Mouse (Mus musculus) midbrain, postnatal 0 days (tissue): ENCODE data around the gene Rnf133. TPM values are rescaled to one million over a fixed set of nuclear protein-coding genes. Genes with fewer than 3 reads are reported as not detected.
A peak's percentile ranks its signal among the peaks of the same experiment; 100 is the strongest.

ENCODE experiments used
- ATAC-seq: fragments of 200-750 bp; cut with Nextera tagmentation; 2 replicates; pipeline ENCODE4 v1.8.0; 2017; ENCODE audit warnings: moderate number of reproducible peaks, mild to moderate bottlenecking, moderate TSS enrichment, moderate library complexity; ENCODE audit not compliant: low FRiP score
- DNase-seq: peaks from one replicate; pipeline ENCODE4 v3.0.0-alpha.2; 2015; ENCODE audit warnings: low spot score
- H3K27ac ChIP-seq: fragments of 300-500 bp; sonication (generic); 2 replicates; pipeline ENCODE4 v1.5.1; 2014; ENCODE audit warnings: low read depth, mild to moderate bottlenecking, low read length, mixed read lengths
- H3K27me3 ChIP-seq: fragments of 300-500 bp; sonication (generic); 2 replicates; pipeline ENCODE4 v1.6.1; 2014; ENCODE audit warnings: low read length, control low read depth, mixed read lengths; ENCODE audit not compliant: insufficient read depth
- H3K36me3 ChIP-seq: fragments of 300-500 bp; sonication (generic); 2 replicates; pipeline ENCODE4 v1.6.1; 2014; ENCODE audit warnings: low read length, control low read depth, mixed read lengths; ENCODE audit not compliant: insufficient read depth
- H3K4me1 ChIP-seq: fragments of 300-500 bp; sonication (generic); 2 replicates; pipeline ENCODE4 v1.6.1; 2014; ENCODE audit warnings: mild to moderate bottlenecking, control low read depth, antibody characterized with exemption, low read length, mixed read lengths; ENCODE audit not compliant: insufficient read depth
- H3K4me2 ChIP-seq: fragments of 300-500 bp; sonication (generic); 2 replicates; pipeline ENCODE4 v1.6.1; 2014; ENCODE audit warnings: low read depth, mild to moderate bottlenecking, low read length, mixed read lengths; ENCODE audit not compliant: poor library complexity, severe bottlenecking
- H3K4me3 ChIP-seq: fragments of 300-500 bp; sonication (generic); 2 replicates; pipeline ENCODE4 v1.5.1; 2014; ENCODE audit warnings: low read depth, mild to moderate bottlenecking, low read length, moderate library complexity
- H3K9ac ChIP-seq: fragments of 300-500 bp; sonication (generic); replicated peaks from 2 replicates; pipeline ENCODE4 v1.6.1; 2014; ENCODE audit warnings: mild to moderate bottlenecking, low read length, moderate library complexity, mixed read lengths; ENCODE audit not compliant: poor library complexity, severe bottlenecking
- H3K9me3 ChIP-seq: fragments of 300-500 bp; sonication (generic); 2 replicates; pipeline ENCODE4 v1.6.1; 2016; ENCODE audit warnings: low read length, control low read depth
- CTCF ChIP-seq: IDR thresholded peaks from 2 replicates; pipeline ENCODE4 v1.5.1; 2016; ENCODE audit warnings: antibody characterized with exemption, mild to moderate bottlenecking
- WGBS: fragments of 180-500 bp; shearing (Covaris S2); extraction: QIAGEN DNeasy Blood & Tissue Kit; methylation state at CpG from one replicate; pipeline ENCODE4 v1.1.7; 2014; 5-methylcytosine and 5-hydroxymethylcytosine counted together
- polyA plus RNA-seq: library from polyadenylated mRNA; unstranded; fragments of >200 nt; fragmentation: Nextera tagmentation; extraction: Ambion mirVana; gene quantifications from 2 replicates; pipeline ENCODE4 v1.2.1, GENCODE M21; 2015
- total RNA-seq: library from RNA; depleted of rRNA; stranded (reverse); fragments of >200 nt; gene quantifications from 2 replicates; pipeline ENCODE4 v1.2.3, GENCODE M21; 2014; rRNA removed

Gene Rnf133
- total RNA-seq (not detected in 2 replicates), polyA plus RNA-seq (0.12 TPM in 1 of 2 replicates, not detected in the other)

GRCm38 (mm10) chr6:23650205-23650604 lies at the start of gene Rnf133:
Gene Rnf133 (minus strand): TSS chr6:23650305.
- 94% methylated on average over 2 of the region's 2 CpGs for WGBS
- no peaks in the 10 kb centered on the region for H3K36me3 ChIP-seq
- no peak within 1 kb of the TSS for H3K4me3 ChIP-seq
- no peaks in the 10 kb centered on the region for H3K9me3 ChIP-seq
- no peak within 1 kb of the TSS for H3K9ac ChIP-seq
- TF ChIP-seq CTCF: no peak
- no peaks in the 10 kb centered on the region for H3K4me1 ChIP-seq
- H3K4me2 ChIP-seq: no peak within 1 kb of the TSS
- ATAC-seq: no peak
- H3K27me3 ChIP-seq: no peaks in the 10 kb centered on the region
- H3K27ac ChIP-seq: no peak within 1 kb of the TSS
- no peak for DNase-seq

GRCm38 (mm10) chr6:23678172-23678571 lies 28.1 kb upstream of the Rnf133 start:
- no peak overlapping the region for H3K4me3 ChIP-seq
- ATAC-seq: no peak
- TF ChIP-seq CTCF: no peak

GRCm38 (mm10) chr6:23655036-23655435 lies 4.9 kb upstream of the Rnf133 start, which contains the start of gene Rnf148:
Gene Rnf148 (minus strand): TSS chr6:23655136.
- TF ChIP-seq CTCF: no peak
- H3K36me3 ChIP-seq: no peaks in the 10 kb centered on the region
- no peak within 1 kb of the TSS for H3K4me3 ChIP-seq
- ATAC-seq: no peak
- H3K9ac ChIP-seq: no peak within 1 kb of the TSS
- H3K9me3 ChIP-seq: no peaks in the 10 kb centered on the region
- 78% methylated on average over 2 of the region's 2 CpGs for WGBS
- no peak within 1 kb of the TSS for H3K27ac ChIP-seq
- H3K4me2 ChIP-seq: no peak within 1 kb of the TSS
- no peak for DNase-seq
- H3K4me1 ChIP-seq: no peaks in the 10 kb centered on the region
- H3K27me3 ChIP-seq: no peaks in the 10 kb centered on the region

More at GRCm38 (mm10) chr6:23678172-23678571, 28.1 kb upstream of the Rnf133 start:
- no peaks in the 10 kb centered on the region for H3K36me3 ChIP-seq
- 63% methylated on average over 1 of the region's 1 CpGs for WGBS
- H3K4me1 ChIP-seq: no peaks in the 10 kb centered on the region
- H3K27me3 ChIP-seq: no peaks in the 10 kb centered on the region
- H3K27ac ChIP-seq: no peak overlapping the region
- H3K9ac ChIP-seq: no peak overlapping the region
- H3K9me3 ChIP-seq: no peaks in the 10 kb centered on the region
- DNase-seq: no peak
- no peak overlapping the region for H3K4me2 ChIP-seq

DNA sequence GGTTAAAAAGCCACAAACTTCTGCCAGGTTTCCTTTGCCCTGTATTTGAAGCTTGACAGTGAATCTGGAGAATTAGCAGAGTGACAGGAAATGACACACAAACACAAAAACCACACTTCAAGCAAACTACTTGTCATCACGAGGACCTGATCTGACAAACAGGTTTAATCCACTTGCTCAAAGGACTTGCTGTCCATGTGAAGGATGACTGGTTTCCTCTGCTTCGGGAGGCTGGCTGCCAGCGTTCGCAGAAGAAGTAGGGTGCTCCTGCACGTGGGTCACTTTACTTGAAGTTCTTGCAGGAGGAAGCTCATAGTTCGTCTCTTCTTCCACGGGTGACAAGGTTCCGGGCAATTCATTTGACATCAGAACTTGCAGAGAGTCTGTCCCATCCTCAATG lies 1.4 kb downstream of the Rnf133 start:
- H3K27ac ChIP-seq: no peak overlapping the region
- WGBS: 71% methylated on average over 8 of the region's 8 CpGs
- H3K36me3 ChIP-seq: no peaks in the 10 kb centered on the region
- ATAC-seq: no peak
- no peak overlapping the region for H3K4me3 ChIP-seq
- TF ChIP-seq CTCF: no peak
- no peaks in the 10 kb centered on the region for H3K4me1 ChIP-seq
- H3K9me3 ChIP-seq: no peaks in the 10 kb centered on the region
- no peaks in the 10 kb centered on the region for H3K27me3 ChIP-seq
- no peak overlapping the region for H3K4me2 ChIP-seq
- no peak overlapping the region for H3K9ac ChIP-seq
- DNase-seq: no peak

- TF ChIP-seq CTCF: no peak
- WGBS: 81% methylated on average over 7 of the region's 7 CpGs
- Histone ChIP-seq H3K27ac (no peak overlapping the region), H3K36me3 (no peaks in the 10 kb centered on the region), H3K4me3 (no peak overlapping the region), H3K9me3 (no peaks in the 10 kb centered on the region), H3K4me2 (no peak overlapping the region), H3K4me1 (no peaks in the 10 kb centered on the region), H3K27me3 (no peaks in the 10 kb centered on the region), H3K9ac (no peak overlapping the region)
- peak; percentile 22 for DNase-seq
- ATAC-seq: no peak
Measured at GRCm38 (mm10) chr6:23647627-23648247, 2.4 kb downstream of the Rnf133 start.

- H3K27ac ChIP-seq: no peak overlapping the region
- DNase-seq: peak; percentile 26
- WGBS: 66% methylated on average over 3 of the region's 3 CpGs
- no peaks in the 10 kb centered on the region for H3K27me3 ChIP-seq
- no peak overlapping the region for H3K9ac ChIP-seq
- no peaks in the 10 kb centered on the region for H3K9me3 ChIP-seq
- H3K4me1 ChIP-seq: no peaks in the 10 kb centered on the region
- H3K4me3 ChIP-seq: no peak overlapping the region
- no peak for ATAC-seq
- H3K36me3 ChIP-seq: no peaks in the 10 kb centered on the region
- no peak overlapping the region for H3K4me2 ChIP-seq
- no peak for TF ChIP-seq CTCF
Measured at GRCm38 (mm10) chr6:23637081-23637480, 13.0 kb downstream of the Rnf133 start.
